Mouse (Mus musculus) monocyte, adult 59 days (primary cell): Measurements from ENCODE around the gene Ctdspl2. TPM values are rescaled to one million over a fixed set of nuclear protein-coding genes. Genes with fewer than 3 reads are reported as not detected.

Experiments used
- total RNA-seq, 2 experiments: library from RNA; stranded (reverse); gene quantifications; one replicate each; pipeline ENCODE4 v1.2.4; 2023

Ctdspl2 gene
- 10 to 100 TPM; 26.4 to 33.4 TPM for total RNA-seq

DNA sequence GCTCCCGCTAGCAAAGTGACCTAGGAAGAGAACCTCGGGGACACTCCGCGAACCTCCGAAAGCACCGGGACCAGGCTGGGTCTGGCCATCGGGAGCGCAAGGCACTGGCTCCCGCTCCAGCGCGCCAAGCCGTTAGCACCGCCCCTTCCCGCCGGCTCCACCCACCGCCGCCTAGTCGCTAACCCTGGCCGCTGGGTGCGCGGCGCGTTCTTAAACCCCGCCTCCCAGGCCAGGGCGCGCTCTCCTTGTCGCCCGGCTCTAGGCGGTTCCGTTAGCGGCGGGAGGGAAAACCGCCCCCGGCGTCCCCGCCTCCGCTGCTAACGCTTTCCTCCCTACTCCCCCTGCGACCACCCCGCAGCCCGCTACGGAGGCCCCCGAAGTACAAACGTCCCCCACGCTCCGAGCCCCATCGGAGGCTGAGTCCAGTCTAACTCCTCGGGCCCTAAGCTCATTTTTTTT lies at the start of gene Ctdspl2, which contains the start of gene Mageb3:
Ctdspl2 (plus strand) TSS at position 237 of the 459 bp plus-strand sequence.
Mageb3 (minus strand) TSS at position 328 of the 459 bp plus-strand sequence.

DNA sequence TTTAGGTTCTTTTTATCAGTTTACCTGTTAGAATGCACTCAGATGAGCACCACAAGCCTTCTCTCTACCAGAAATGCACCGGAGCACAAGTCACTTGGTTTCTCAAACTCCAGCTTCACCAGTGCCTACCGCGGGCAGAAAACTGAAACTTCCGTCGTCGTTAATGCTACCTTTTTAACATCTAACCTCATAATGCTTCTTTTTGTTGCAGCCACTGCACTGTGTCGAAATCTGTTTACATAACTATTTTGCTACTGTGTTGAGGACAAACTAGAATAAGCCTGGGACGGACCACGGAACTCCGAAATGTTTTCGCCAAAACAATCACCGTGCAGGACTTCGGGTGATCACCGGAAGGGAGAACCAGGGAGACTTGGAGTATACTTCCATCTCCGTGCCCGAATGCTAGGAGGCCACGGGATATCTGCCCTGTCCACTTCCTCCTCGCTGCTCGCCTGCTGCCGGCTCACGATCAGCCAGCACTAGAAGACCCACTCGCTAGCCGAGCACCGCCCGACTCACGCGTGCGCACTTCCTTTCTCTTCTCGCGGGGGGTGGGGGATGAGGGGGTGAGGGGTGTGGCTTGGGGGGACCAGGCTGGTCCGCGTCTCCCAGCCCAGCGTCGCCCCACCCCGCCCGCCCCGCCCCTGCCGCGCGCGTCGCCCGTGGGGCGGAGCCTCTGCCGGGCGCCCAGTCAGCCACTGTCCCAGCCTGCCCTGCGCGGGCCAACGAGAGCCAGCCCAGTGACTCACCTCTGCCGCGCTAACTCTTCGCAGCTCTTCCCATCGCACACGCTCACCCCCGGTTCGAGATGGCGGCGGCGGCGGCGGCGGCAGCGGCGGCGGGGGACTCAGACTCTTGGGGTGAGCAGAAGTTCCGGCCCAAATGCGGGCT lies 72.3 kb downstream of the Ctdspl2 start, which contains the start of gene Eif3j1:
Eif3j1 (plus strand) TSS at position 685 of the 894 bp plus-strand sequence.

Other genes starting within 250 kb of the Ctdspl2 start
- gene Frmd5, start 148.9 kb upstream of the Ctdspl2 start, total RNA-seq = under 1 TPM; 0.31 to 0.85 TPM
- under 1 TPM; 0.66 to 0.70 TPM for gene Casc4, start 89.0 kb upstream of the Ctdspl2 start, total RNA-seq
- gene Mageb3, start 91 bp downstream of the Ctdspl2 start, total RNA-seq = not detected
- 10 to 100 TPM; 31.1 to 39.3 TPM for gene Eif3j1, start 72.5 kb downstream of the Ctdspl2 start, total RNA-seq
- gene Spg11, start 162.4 kb downstream of the Ctdspl2 start, total RNA-seq = 10 to 100 TPM; 29.3 to 33.4 TPM
- 1,000 to 10,000 TPM; 3,138 to 3,356 TPM for gene B2m, start 191.7 kb downstream of the Ctdspl2 start, total RNA-seq
- gene Trim69, start 204.7 kb downstream of the Ctdspl2 start, total RNA-seq = under 1 TPM; 0.49 to 0.71 TPM
- under 1 TPM in 1 of 2 experiments, not detected in 1; 0.18 TPM for gene Patl2, start 230.2 kb downstream of the Ctdspl2 start, total RNA-seq
- gene Terb2, start 230.3 kb downstream of the Ctdspl2 start, total RNA-seq = not detected